Mouse (Mus musculus): Measurements from ENCODE around the gene Pck1.

The Pck1 gene

GRCm38 (mm10) chr2:173173521-173174511 is 21.0 kb downstream of the Pck1 start:
- in situ Hi-C loops (cut with MboI): no loop called here

GRCm38 (mm10) chr2:173174569-173174968 is 21.7 kb downstream of the Pck1 start:
- in situ Hi-C loops (cut with MboI): no loop called here

DNA sequence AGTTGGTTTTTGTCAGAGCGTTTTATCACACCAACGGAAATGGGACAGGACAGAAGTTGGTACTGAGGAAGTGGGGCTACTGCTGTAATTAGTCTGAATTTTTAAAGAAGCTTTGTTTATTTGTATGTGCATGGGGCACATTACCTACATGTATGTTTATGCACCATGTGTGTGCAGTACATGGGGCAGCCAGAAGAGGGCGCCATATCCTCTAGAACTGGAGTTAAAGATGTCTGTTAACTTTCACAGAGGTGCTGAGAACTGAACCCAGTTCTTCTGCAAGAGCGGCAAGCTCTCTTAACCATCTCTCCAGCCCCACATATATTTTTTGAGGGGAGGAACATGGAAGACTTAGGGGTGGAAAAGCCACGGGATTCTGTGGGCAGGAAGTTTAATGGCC is 22.9 kb downstream of the Pck1 start:
- in situ Hi-C loops (cut with MboI): loop anchor here (5.0 kb wide), 1 partner anchor 63 kb away; no protein-coding TSS in a partner anchor

DNA sequence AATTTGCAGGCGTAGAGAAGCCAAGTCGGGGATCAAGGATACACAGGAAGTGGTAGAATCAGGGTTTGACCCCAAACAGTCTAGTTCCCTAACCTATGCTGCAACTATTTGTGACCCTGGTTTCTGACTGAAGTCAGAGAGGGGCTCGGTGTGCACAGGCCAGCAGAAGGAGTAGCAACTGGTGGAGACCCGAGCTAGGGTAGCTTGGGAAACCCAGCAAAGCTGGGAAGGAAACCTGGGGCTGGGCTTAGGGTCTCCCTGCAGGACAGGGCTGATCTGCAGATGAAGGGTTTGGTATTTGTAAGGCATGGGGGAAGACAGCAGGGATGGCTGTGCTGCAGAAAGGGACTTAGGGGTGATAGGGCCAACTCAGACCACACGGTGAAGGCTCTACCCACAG is 24.6 kb downstream of the Pck1 start:
- in situ Hi-C loops (cut with MboI): loop anchor here (5.0 kb wide), 1 partner anchor 65 kb away; no protein-coding TSS in a partner anchor

DNA sequence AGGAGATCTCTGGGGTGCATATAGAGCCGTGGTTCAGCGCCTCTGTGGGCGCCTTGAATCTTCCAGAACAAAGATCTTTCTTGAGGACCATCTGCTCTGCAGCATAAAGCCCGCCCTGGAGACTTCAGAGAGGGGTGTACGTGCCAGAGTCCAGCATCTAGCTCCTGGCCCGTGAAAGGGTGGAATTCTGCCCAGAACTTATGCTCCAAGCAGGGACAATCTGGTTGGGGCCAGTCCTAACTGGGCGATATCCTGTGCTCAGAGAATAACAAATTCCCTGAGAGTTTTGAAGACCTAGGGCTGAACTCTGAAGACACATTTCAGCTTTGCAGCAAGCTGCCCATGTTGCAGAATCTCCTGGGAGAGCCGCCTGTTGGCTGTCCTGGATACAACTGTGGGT is 25.1 kb downstream of the Pck1 start:
- in situ Hi-C loops (cut with MboI): loop anchor here (5.0 kb wide), 1 partner anchor 66 kb away; no protein-coding TSS in a partner anchor

DNA sequence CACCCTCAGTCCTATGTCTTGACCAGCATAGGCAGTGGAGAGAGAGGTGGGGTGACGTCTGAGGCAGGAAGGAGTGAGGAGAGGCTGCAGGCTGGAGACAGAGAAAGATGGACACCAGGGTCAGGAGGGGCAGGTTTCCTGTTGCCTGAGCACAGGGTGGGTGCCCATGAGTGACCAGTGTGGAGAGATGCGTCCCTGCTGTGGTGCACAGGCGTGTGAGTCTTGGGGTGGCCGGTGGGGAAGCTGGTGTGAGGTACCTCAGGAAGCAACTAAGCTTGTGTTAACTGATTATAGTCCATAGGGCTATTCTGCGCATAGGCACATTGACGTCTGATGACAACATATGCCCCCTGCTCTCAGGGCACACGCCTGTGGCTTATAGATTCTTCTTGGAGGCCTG is 26.2 kb downstream of the Pck1 start:
- in situ Hi-C loops (cut with MboI): loop anchor here (5.0 kb wide), 1 partner anchor 67 kb away; no protein-coding TSS in a partner anchor

- in situ Hi-C loops (cut with MboI): no loop called here
Measured at GRCm38 (mm10) chr2:173180026-173180425, 27.2 kb downstream of the Pck1 start.

- in situ Hi-C loops (cut with MboI): no loop called here
Measured at GRCm38 (mm10) chr2:173180721-173181388, 28.0 kb downstream of the Pck1 start.

DNA sequence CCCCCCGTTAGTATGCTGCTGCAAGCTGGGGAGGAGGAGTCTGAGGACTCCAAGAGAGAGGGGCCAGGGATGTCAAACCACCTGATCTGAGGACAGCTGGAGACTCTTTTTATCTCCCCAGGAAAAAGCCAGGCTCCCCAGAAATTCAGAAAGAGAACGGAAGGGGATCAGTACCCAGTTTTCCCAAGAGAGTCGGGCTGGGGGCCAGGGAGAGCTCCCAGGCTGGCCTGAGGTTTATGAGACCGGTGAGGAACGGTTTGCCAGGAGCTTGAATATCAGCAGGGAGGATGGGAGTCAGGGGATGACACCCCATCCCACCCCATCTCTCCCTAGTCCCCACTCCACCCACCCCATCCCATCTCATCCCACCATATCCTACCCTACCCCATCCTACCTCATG is 28.6 kb downstream of the Pck1 start:
- in situ Hi-C loops (cut with MboI): no loop called here

DNA sequence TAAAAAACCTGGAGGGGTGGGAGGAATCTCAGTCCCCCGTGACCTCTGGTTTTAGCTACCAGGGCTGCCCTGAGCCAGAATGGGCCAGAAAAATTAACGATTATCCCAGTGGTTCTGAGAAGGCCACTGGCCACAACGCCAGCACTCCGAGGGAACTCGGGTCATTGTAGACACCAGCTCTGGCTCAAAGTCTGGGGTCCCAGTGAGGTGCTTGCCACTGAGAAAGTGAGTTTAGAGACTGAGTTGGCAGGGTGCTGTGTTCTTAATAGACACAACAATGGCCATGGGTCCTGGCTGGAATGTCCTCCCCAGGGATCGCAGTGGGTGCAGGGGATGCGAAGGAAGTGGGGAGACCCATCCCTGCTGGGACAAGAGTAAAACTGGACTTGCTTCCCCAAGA is 29.1 kb downstream of the Pck1 start:
- in situ Hi-C loops (cut with MboI): no loop called here

GRCm38 (mm10) chr2:173182796-173183195 is 29.9 kb downstream of the Pck1 start:
- in situ Hi-C loops (cut with MboI): no loop called here

- in situ Hi-C loops (cut with MboI): no loop called here
Measured at GRCm38 (mm10) chr2:173183311-173183710, 30.5 kb downstream of the Pck1 start.

GRCm38 (mm10) chr2:173183836-173184460 is 31.1 kb downstream of the Pck1 start:
- in situ Hi-C loops (cut with MboI): no loop called here

DNA sequence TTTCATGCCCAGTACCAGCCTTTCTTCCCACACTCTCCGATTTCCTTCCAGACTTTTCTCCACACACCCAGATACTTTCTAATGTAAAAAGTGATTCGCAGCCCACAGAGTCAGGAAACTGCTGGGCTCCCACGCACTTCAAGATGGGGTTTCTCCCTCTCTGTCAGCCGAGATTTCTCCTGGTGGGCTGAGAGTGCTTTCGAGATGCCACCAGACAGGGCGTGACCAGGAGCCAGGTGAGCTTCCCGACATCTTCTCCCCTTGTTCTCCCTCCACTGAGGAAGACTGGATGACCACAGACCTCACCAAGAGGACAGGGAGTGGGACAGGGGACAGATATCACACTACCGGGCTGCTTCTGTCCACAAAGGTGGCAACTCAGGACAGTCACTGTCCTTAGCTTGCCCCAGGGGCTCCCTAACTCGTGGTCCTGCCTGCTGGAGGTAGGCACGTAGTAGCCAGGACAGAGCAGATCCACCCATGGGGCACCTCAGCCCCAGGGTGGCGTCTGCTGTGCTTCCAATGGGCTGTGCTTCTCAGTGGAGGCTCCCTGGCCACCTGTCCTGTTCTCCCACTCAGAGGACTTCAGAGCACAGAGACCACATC is 31.7 kb downstream of the Pck1 start:
- in situ Hi-C loops (cut with MboI): no loop called here

DNA sequence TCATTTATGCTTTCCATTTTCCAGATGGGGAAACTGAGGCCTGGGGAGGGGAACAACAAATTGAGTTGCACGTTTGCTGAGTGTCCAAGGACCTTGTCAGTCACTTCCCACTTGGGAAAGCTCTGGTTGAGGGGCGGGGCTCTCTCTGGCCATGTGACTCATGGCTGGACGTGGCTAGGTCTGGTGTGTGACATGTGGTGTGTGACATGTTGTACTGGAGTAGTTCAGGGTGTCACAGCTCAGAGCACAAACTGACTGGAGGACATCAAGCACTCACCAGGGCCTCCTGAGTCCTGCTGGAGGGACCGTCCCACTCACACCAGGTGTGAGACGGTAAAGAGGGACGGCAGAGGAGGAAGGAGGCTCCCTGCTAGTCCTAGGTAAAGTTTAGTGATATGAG is 32.4 kb downstream of the Pck1 start:
- in situ Hi-C loops (cut with MboI): no loop called here

DNA sequence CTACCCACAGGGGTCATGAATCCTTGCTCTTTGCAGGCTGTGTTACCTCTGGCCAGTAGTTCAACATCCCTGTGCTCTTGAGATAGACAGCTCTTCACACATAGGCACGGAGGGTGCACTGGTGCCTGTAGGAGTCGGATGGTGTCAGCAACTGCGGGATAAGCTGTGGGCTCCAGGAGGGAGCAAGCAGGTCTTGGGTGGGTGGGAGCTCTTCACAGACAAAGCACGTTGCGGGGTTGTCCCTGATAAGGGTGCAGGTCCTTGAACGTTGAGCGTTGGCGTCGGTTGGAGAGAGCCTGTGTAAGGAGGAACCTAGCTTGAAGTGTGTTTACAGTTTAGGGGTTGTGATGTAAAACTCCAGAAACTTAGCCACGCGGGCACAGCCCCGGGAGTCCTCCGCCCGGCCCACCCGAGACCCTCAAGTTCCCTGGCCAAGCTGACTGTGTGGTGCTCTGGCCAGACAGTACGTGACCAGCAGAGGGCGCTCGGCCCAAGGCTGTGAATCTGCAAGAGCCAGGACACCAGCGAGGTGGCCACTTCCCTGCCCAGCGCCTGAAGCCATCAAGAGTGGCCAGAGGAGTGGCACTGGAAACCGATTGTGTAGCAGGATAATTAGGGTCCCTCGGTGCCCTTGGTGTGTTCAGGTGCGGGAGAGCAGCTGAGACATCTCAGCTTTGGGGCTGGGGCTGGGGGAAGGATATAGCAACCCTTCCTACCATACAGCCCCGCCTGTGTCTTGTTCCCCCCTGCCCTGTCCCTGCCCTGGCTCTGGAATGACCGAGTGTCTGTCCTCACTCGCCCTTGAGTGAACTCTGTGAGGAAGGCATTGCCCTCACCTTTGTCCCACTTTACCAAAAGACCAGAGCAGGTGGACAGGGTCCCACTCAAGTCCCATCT is 33.4 kb downstream of the Pck1 start:
- in situ Hi-C loops (cut with MboI): no loop called here

DNA sequence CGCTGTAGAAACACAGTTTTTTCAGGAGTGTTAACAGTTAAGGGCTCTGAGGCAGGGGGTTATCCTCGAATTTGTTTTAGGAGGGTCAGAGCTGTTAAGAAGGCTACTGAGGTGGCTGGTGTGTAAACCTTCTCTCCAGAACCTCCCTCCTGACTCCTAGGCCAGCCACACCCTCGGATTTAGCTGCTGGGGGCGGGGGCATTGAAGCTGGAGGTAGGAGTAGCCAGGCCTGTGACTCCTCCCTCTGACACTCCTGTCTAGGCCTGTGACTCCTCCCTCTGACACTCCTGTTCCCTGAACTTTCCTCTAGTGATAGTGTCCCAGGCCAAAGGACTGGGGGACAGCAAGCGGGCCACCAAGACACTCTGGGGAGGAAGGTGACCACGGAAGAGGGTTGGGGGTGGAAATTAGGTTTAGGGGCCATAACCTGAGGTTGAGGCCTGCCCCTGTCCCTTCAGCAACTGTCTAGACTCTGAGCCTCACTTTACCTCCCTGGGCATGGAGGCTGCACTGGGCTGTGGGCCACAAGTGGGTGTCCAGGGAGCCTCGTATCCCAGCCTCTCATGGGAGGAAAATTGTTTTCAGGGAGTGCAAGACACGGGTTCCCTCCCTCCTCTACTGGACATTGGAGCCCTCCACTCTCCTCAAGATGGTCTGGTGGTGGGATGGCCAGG is 34.5 kb downstream of the Pck1 start:
- in situ Hi-C loops (cut with MboI): no loop called here

- in situ Hi-C loops (cut with MboI): loop anchor here (10.0 kb wide), 1 partner anchor 350 kb away; no protein-coding TSS in a partner anchor
Measured at GRCm38 (mm10) chr2:173194796-173195195, 41.9 kb downstream of the Pck1 start.

- in situ Hi-C loops (cut with MboI): no loop called here
Measured at GRCm38 (mm10) chr2:173202924-173203689, 50.3 kb downstream of the Pck1 start.
